Mouse (Mus musculus) B cell, adult 62 days (primary cell): ENCODE results near the gene Tbcb. TPM values are rescaled to one million over a fixed set of nuclear protein-coding genes. Genes with fewer than 3 reads are reported as not detected.

Experiments used
- total RNA-seq: library from RNA; stranded (reverse); gene quantifications from 4 replicates; pipeline ENCODE4 v1.2.4, GENCODE M21; 2023

The Tbcb gene
- total RNA-seq: 30.0 to 41.9 TPM (median 35.3 TPM) in 4 replicates

DNA sequence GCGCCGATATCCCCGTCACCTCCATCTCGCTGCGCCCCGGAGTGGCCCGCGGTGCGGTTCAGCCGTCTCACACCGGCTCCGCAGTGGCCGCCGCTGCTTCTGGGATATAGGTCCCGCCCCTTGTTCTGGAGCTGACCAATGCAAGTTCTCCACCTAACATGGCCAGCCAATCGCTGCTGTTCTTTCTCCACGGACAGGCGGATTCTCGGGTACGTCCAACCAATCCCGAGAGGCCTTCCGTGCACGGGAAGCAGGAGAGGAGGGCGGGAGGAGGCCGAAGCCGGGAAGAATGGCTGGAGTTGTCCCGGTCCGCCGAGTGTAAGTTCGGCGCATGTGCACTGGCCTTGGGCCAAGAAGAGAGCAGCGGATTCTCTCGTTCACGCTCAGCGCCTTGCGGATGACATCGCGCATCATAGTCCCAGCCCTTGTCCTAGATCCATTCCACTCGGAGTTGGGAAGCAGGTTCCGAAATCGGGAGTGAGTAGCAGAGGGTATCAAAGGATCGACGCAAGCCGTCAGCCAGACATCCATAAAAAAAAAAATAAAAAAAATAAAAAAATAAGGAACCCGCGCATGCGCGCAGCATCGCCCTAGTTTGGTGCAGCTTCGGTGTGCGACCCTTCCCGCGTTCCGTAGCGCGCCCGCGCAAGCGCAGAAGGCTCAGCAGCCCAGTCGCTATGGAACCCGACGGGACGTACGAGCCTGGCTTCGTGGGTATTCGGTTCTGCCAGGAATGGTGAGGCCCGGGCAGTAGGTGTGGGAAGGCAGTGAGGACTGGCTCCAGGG, at the start of gene Tbcb, which contains the start of gene Polr2i:
Gene Tbcb (minus strand): TSS at position 604 of the 786 bp plus-strand sequence.
Gene Polr2i (plus strand): TSS at position 280 of the 786 bp plus-strand sequence.

DNA sequence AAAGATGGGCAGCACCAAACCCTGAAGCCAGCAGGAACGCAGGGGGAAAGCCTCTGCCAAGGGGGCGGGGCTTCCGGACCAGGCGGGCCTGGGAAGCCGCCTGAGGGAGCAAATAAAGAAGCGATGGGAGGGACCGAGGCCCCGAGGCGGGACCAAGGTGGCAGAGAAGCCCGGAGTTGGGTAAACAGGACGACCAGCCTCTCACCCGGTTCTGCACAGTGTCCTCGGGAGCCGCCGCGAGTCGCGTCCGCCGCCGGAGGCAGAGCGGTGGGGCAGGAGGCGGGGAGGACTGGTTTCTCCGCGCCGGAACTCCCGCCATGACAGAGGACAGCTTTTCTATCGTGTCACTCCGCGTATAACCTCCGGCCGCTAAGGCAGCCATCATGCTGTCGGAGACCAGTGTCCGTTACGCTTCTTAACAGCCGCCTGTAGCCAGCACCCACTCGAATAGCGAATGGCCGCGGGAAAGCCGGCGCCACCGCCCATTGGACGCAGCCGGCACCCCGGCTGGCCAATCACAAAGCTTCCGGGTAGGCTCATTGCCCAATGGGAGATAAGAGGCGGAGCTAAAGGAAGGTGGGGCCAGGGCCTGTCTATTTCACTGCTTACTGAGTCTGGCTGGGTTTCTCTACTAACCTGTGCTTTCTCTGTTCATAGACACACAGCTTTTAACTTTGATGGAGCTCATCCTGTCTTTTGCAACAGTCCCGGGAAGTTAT, 48.0 kb upstream of the Tbcb start, which contains the start of the genes Thap8 and Wdr62:
Gene Thap8 (plus strand): TSS at position 144 of the 719 bp plus-strand sequence.
Gene Wdr62 (minus strand): TSS at position 469 of the 719 bp plus-strand sequence.

DNA sequence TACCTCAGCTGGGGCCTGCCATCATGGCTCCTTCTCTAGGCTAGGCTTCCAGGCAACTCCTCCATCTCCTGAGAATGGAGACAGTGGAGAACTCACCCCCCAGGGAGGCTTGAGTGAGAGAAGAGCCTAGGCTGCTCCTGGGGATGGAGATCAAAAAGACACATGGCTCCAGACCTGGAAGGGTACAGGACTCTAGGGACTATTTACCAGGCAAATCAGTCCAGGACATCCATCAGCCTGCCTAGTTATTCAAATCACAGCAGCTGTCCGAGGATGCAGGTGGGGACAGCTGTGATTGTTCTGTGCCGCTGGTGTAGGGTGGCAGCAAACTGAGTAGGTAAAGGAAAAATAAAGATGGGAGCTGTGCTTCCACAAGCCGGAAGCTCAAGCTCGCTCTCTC, 3.6 kb upstream of the Tbcb start, which contains the start of gene Ovol3:
Gene Ovol3 (minus strand): TSS at position 101 of the 400 bp plus-strand sequence.

GRCm38 (mm10) chr7:30198481-30198971, 33.5 kb downstream of the Tbcb start, which contains the start of gene Capns1:
TSS of gene Capns1 (minus strand) at chr7:30198811.

GRCm38 (mm10) chr7:30183879-30184289, 48.2 kb downstream of the Tbcb start, which contains the start of gene Cox7a1:
TSS of gene Cox7a1 (plus strand) at chr7:30184144.

Other genes with a start within 250 kb of the Tbcb start
- 21.7 to 29.4 TPM (median 24.5 TPM) in 4 replicates for gene Zfp568, start 248.3 kb downstream of the Tbcb start, total RNA-seq
- 2.8 to 4.2 TPM (median 2.9 TPM) in 4 replicates for gene Zfp14, start 180.9 kb downstream of the Tbcb start, total RNA-seq
- 2.3 to 4.9 TPM (median 4.0 TPM) in 4 replicates for gene Zfp82, start 159.4 kb downstream of the Tbcb start, total RNA-seq
- 1.4 TPM in 1 of 4 replicates, not detected in the others for gene Gm26920, start 141.9 kb downstream of the Tbcb start, total RNA-seq
- gene Zfp566, start 141.7 kb downstream of the Tbcb start, total RNA-seq: 3.4 to 7.1 TPM (median 5.3 TPM) in 4 replicates
- gene Zfp260, start 137.5 kb downstream of the Tbcb start, total RNA-seq: 21.4 to 32.3 TPM (median 22.1 TPM) in 4 replicates
- gene Zfp382, start 110.3 kb downstream of the Tbcb start, total RNA-seq: 11.9 to 15.5 TPM (median 15.2 TPM) in 4 replicates
- gene Zfp146, start 62.5 kb downstream of the Tbcb start, total RNA-seq: 43.1 to 54.7 TPM (median 48.2 TPM) in 4 replicates
- not detected in 4 replicates for gene Cox7a1, start 48.1 kb downstream of the Tbcb start, total RNA-seq
- gene Capns1, start 33.5 kb downstream of the Tbcb start, total RNA-seq: 170 to 185 TPM (median 179 TPM) in 4 replicates
- gene Polr2i, start 324 bp downstream of the Tbcb start, total RNA-seq: 34.3 to 44.9 TPM (median 41.8 TPM) in 4 replicates
- gene Ovol3, start 3.5 kb upstream of the Tbcb start, total RNA-seq: not detected in 4 replicates
- gene Thap8, start 47.8 kb upstream of the Tbcb start, total RNA-seq: 1.2 to 2.7 TPM (median 1.7 TPM) in 4 replicates
- gene Wdr62, start 48.1 kb upstream of the Tbcb start, total RNA-seq: 6.4 to 9.9 TPM (median 8.2 TPM) in 4 replicates
- 1.2 TPM in 1 of 4 replicates, not detected in the others for gene Clip3, start 59.5 kb upstream of the Tbcb start, total RNA-seq
- gene Alkbh6, start 76.4 kb upstream of the Tbcb start, total RNA-seq: 67.8 to 84.6 TPM (median 78.6 TPM) in 4 replicates
- 3.5 to 6.6 TPM (median 5.7 TPM) in 4 replicates for gene Syne4, start 82.5 kb upstream of the Tbcb start, total RNA-seq
- gene E130208F15Rik, start 89.5 kb upstream of the Tbcb start, total RNA-seq: 4.5 to 5.6 TPM (median 5.1 TPM) in 4 replicates
- gene Sdhaf1, start 91.6 kb upstream of the Tbcb start, total RNA-seq: 17.4 to 20.4 TPM (median 17.5 TPM) in 4 replicates
- not detected in 4 replicates for gene Lrfn3, start 130.5 kb upstream of the Tbcb start, total RNA-seq
- 63.3 to 80.1 TPM (median 74.7 TPM) in 4 replicates for gene Tyrobp, start 181.5 kb upstream of the Tbcb start, total RNA-seq
- 34.8 to 42.0 TPM (median 39.2 TPM) in 4 replicates for gene Hcst, start 187.6 kb upstream of the Tbcb start, total RNA-seq
- 332 to 428 TPM (median 371 TPM) in 4 replicates for gene Nfkbid, start 189.5 kb upstream of the Tbcb start, total RNA-seq
- 0.22 TPM in 1 of 4 replicates, not detected in the others for gene Aplp1, start 213.3 kb upstream of the Tbcb start, total RNA-seq
- not detected in 4 replicates for gene Kirrel2, start 225.4 kb upstream of the Tbcb start, total RNA-seq
- not detected in 4 replicates for gene Nphs1, start 226.0 kb upstream of the Tbcb start, total RNA-seq